Mouse (Mus musculus) liver, adult 2 months (tissue): ENCODE measurements at regions not wholly inside any gene's neighbourhood (a gene's known extent, or its start where the extent isn't known, plus 50 kb on each side); places are given as distances from the start of the nearest gene placed in this dataset.

Source experiments
- CTCF ChIP-seq: fragments of 200-500 bp; IDR thresholded peaks from 2 replicates; pipeline ENCODE4 v1.5.1; 2011; ENCODE audit warnings: low read depth, low read length, control low read depth
- POLR2A ChIP-seq: fragments of 200-500 bp; IDR thresholded peaks from 2 replicates; pipeline ENCODE4 v1.6.1; 2011; ENCODE audit warnings: low read length, control low read depth; ENCODE audit not compliant: insufficient read depth; ENCODE audit errors: extremely low read depth

DNA sequence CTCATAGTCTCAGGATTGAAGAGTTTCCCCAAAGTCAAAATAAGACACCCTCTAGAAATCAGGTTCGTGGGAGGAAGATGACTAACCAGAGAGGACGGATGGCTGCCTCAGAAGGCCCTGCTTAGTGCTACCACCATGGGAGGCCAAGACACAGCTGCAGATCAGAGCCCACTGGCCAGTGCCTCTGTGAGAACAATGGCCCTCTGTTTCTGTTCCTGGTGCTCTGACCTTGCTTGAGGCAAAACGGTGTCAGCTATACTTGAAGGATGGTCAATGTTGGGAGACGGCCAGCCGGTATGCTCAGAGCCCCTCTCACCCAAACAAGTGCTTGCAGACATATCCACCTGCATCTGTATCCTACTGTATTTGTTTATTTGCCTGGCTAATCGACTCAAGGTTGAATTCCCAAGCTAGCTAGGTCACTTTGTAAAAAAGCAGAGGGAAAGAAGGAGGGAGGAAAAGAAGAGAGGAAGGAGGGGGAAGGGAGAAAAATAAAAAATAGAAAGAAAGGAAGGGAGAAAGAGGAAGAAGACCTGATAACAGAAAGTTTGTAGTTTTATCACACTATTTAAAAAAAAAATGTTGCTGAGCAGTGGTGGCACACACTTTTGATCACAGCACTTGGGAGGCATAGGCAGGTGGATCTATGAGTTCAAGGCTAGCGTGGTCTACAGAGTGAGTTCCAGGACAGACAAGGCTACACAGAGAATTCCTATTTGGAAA is 112.7 kb downstream of the Fam204a start:
- TF ChIP-seq CTCF = no peak
- TF ChIP-seq POLR2A = no peak
